Mouse (Mus musculus) forebrain, embryonic 16.5 days (tissue): Measurements from ENCODE around the gene Tjp2. TPM values are rescaled to one million over a fixed set of nuclear protein-coding genes. Genes with fewer than 3 reads are reported as not detected.
A peak's percentile ranks its signal among the peaks of the same experiment; 100 is the strongest.

ENCODE experiments used
- ATAC-seq: fragments of 200-750 bp; cut with Nextera tagmentation; 2 replicates; pipeline ENCODE4 v1.8.0; 2017; ENCODE audit warnings: mild to moderate bottlenecking, moderate library complexity
- H3K27ac ChIP-seq: fragments of 300-500 bp; sonication (generic); 2 replicates; pipeline ENCODE4 v1.5.1; 2014; ENCODE audit warnings: low read length, control low read depth
- H3K27me3 ChIP-seq: fragments of 300-500 bp; sonication (generic); replicated peaks from 2 replicates; pipeline ENCODE4 v1.6.1; 2014; ENCODE audit warnings: low read length; ENCODE audit not compliant: control insufficient read depth, insufficient read depth
- H3K36me3 ChIP-seq: fragments of 300-500 bp; sonication (generic); 2 replicates; pipeline ENCODE4 v1.6.1; 2014; ENCODE audit not compliant: control insufficient read depth, insufficient read depth
- H3K4me1 ChIP-seq: fragments of 300-500 bp; sonication (generic); replicated peaks from 2 replicates; pipeline ENCODE4 v1.6.1; 2014; ENCODE audit warnings: low read length; ENCODE audit not compliant: control insufficient read depth, insufficient read depth
- H3K4me2 ChIP-seq: fragments of 300-500 bp; sonication (generic); 2 replicates; pipeline ENCODE4 v1.6.1; 2014; ENCODE audit warnings: mild to moderate bottlenecking, low read length, control low read depth
- H3K4me3 ChIP-seq: fragments of 300-500 bp; sonication (generic); replicated peaks from 2 replicates; pipeline ENCODE4 v1.5.1; 2014; ENCODE audit warnings: mild to moderate bottlenecking, low read length, control low read depth
- H3K9ac ChIP-seq: fragments of 300-500 bp; sonication (generic); replicated peaks from 2 replicates; pipeline ENCODE4 v1.6.1; 2014; ENCODE audit warnings: low read depth, low read length, control low read depth
- H3K9me3 ChIP-seq: fragments of 300-500 bp; sonication (generic); 2 replicates; pipeline ENCODE4 v1.6.1; 2016; ENCODE audit warnings: low read length; ENCODE audit not compliant: control insufficient read depth
- WGBS: fragments of 180-500 bp; shearing (Covaris S2); extraction: QIAGEN DNeasy Blood & Tissue Kit; methylation state at CpG from one replicate; pipeline ENCODE4 v1.1.7; 2014; 5-methylcytosine and 5-hydroxymethylcytosine counted together
- polyA plus RNA-seq: library from polyadenylated mRNA; unstranded; fragments of >200 nt; fragmentation: Nextera tagmentation; extraction: Ambion mirVana; gene quantifications from 2 replicates; pipeline ENCODE4 v1.2.1, GENCODE M21; 2015

Gene Tjp2
- polyA plus RNA-seq, 1 experiment from 2014 or later, result 11.3 TPM

GRCm38 (mm10) chr19:24259390-24260351, 34.8 kb upstream of the Tjp2 start:
- Histone ChIP-seq H3K9me3 (no peaks in the 10 kb centered on the region), H3K27ac (no peak overlapping the region), H3K27me3 (no peaks in the 10 kb centered on the region), H3K4me3 (no peak overlapping the region), H3K9ac (no peak overlapping the region), H3K36me3 (no peaks in the 10 kb centered on the region), H3K4me1 (no peaks in the 10 kb centered on the region), H3K4me2 (no peak overlapping the region)
- ATAC-seq, result peak; percentile 43; the same call in 1 of the 2 replicates
- 59% methylated on average over 12 of the region's 12 CpGs for WGBS

- 85% methylated on average over 5 of the region's 5 CpGs for WGBS
- Histone ChIP-seq H3K36me3 (no peaks in the 10 kb centered on the region), H3K4me2 (no peak overlapping the region), H3K27ac (no peak overlapping the region), H3K9ac (no peak overlapping the region), H3K27me3 (no peaks in the 10 kb centered on the region), H3K4me1 (no peaks in the 10 kb centered on the region; the same call in 1 of the 2 replicates), H3K4me3 (no peak overlapping the region), H3K9me3 (no peaks in the 10 kb centered on the region)
- no peak for ATAC-seq
Measured at GRCm38 (mm10) chr19:24258368-24258767, 33.5 kb upstream of the Tjp2 start.

GRCm38 (mm10) chr19:24257962-24258361, 33.1 kb upstream of the Tjp2 start:
- Histone ChIP-seq H3K27ac (no peak overlapping the region), H3K4me1 (no peaks in the 10 kb centered on the region; the same call in 1 of the 2 replicates), H3K27me3 (no peaks in the 10 kb centered on the region), H3K4me2 (no peak overlapping the region), H3K4me3 (no peak overlapping the region), H3K9ac (no peak overlapping the region), H3K9me3 (no peaks in the 10 kb centered on the region), H3K36me3 (no peaks in the 10 kb centered on the region)
- no peak for ATAC-seq
- 93% methylated on average over 6 of the region's 6 CpGs for WGBS

- Histone ChIP-seq H3K4me1 (peaks cover 7% of the 10 kb centered on the region), H3K36me3 (no peaks in the 10 kb centered on the region), H3K9me3 (no peaks in the 10 kb centered on the region), H3K4me2 (no peak overlapping the region), H3K9ac (no peak overlapping the region), H3K4me3 (no peak overlapping the region), H3K27me3 (no peaks in the 10 kb centered on the region), H3K27ac (no peak overlapping the region)
- 15% methylated on average over 9 of the region's 9 CpGs for WGBS
- no peak for ATAC-seq
Measured at GRCm38 (mm10) chr19:24253657-24254260, 28.9 kb upstream of the Tjp2 start.

GRCm38 (mm10) chr19:24251869-24252268, 27.0 kb upstream of the Tjp2 start:
- Histone ChIP-seq H3K27ac (no peak overlapping the region), H3K27me3 (no peaks in the 10 kb centered on the region), H3K4me1 (peaks cover 7% of the 10 kb centered on the region), H3K9ac (no peak overlapping the region), H3K9me3 (no peaks in the 10 kb centered on the region), H3K36me3 (no peaks in the 10 kb centered on the region), H3K4me2 (no peak overlapping the region), H3K4me3 (no peak overlapping the region)
- 11% methylated on average over 6 of the region's 6 CpGs for WGBS
- no peak for ATAC-seq

GRCm38 (mm10) chr19:24243340-24243739, 18.5 kb upstream of the Tjp2 start:
- ATAC-seq, result no peak
- Histone ChIP-seq H3K27me3 (no peaks in the 10 kb centered on the region), H3K4me3 (no peak overlapping the region), H3K9me3 (no peaks in the 10 kb centered on the region), H3K9ac (no peak overlapping the region), H3K4me1 (no peaks in the 10 kb centered on the region), H3K27ac (no peak overlapping the region), H3K4me2 (no peak overlapping the region), H3K36me3 (no peaks in the 10 kb centered on the region)
- WGBS, result 79% methylated on average over 6 of the region's 6 CpGs

- Histone ChIP-seq H3K4me1 (no peaks in the 10 kb centered on the region), H3K27ac (no peak overlapping the region), H3K36me3 (no peaks in the 10 kb centered on the region), H3K4me2 (no peak overlapping the region), H3K4me3 (no peak overlapping the region), H3K9ac (no peak overlapping the region), H3K27me3 (no peaks in the 10 kb centered on the region), H3K9me3 (no peaks in the 10 kb centered on the region)
- 40% methylated on average over 14 of the region's 14 CpGs for WGBS
- no peak for ATAC-seq
Measured at GRCm38 (mm10) chr19:24241799-24242546, 17.1 kb upstream of the Tjp2 start.

GRCm38 (mm10) chr19:24241271-24241670, 16.4 kb upstream of the Tjp2 start:
- no peak for ATAC-seq
- no peak overlapping the region for H3K4me3 ChIP-seq
- WGBS, result 86% methylated on average over 8 of the region's 8 CpGs
- H3K36me3 ChIP-seq, result no peaks in the 10 kb centered on the region
- H3K9me3 ChIP-seq, result no peaks in the 10 kb centered on the region
- H3K27ac ChIP-seq, result no peak overlapping the region
- H3K4me1 ChIP-seq, result no peaks in the 10 kb centered on the region
- H3K4me2 ChIP-seq, result no peak overlapping the region
- no peaks in the 10 kb centered on the region for H3K27me3 ChIP-seq
- no peak overlapping the region for H3K9ac ChIP-seq

- Histone ChIP-seq H3K27me3 (no peaks in the 10 kb centered on the region), H3K4me2 (no peak overlapping the region), H3K9ac (no peak overlapping the region), H3K9me3 (no peaks in the 10 kb centered on the region), H3K27ac (no peak overlapping the region), H3K4me1 (no peaks in the 10 kb centered on the region), H3K4me3 (no peak overlapping the region), H3K36me3 (no peaks in the 10 kb centered on the region)
- no peak for ATAC-seq
- 83% methylated on average over 4 of the region's 4 CpGs for WGBS
Measured at GRCm38 (mm10) chr19:24238011-24238410, 13.2 kb upstream of the Tjp2 start.
